Comparison of ENCODE assay signal across 23 mouse cellular contexts in genomic region chr10:40051997-40052396, GRCm38 (mm10). TPM values are rescaled to one million over a fixed set of nuclear protein-coding genes. Genes with fewer than 3 reads are reported as not detected.
DNase-seq lines count a peak whose midpoint lies in the region; ATAC-seq and TF ChIP-seq lines count a peak whose summit lies in the region.
"Had no signal": no experiment of that assay in that cellular context is flagged by ENCODE, and none has a peak within 500 bp of the region (broad histone marks: within the 10 kb centered on the region; RNA-seq: fewer than 3 reads in every experiment).

No protein-coding gene starts in this region.

- TF ChIP-seq CTCF in small intestine, adult 2 months (IDR thresholded peaks at IDR 0.05; ENCODE audit: extremely low read depth, insufficient read length, insufficient replicate concordance, low read depth, low read length) = no peak

- WGBS in forebrain, embryonic 11.5 days = 86% methylated on average over 3 of the region's 3 CpGs
- WGBS in forebrain, embryonic 16.5 days = 90% methylated on average over 3 of the region's 3 CpGs
- WGBS in small intestine, adult 2 months = 46% methylated on average over 3 of the region's 3 CpGs

- TF ChIP-seq POLR2A in small intestine, adult 2 months (IDR thresholded peaks at IDR 0.05; ENCODE audit: low read depth, low read length) = no peak

- H3K36me3 ChIP-seq in forebrain, embryonic 11.5 days (ENCODE audit: control insufficient read depth, insufficient read depth, low read length) = no peaks in the 10 kb centered on the region
- no peaks in the 10 kb centered on the region for H3K36me3 ChIP-seq in forebrain, embryonic 16.5 days (ENCODE audit: control insufficient read depth, insufficient read depth)
- peaks cover 11% of the 10 kb centered on the region for H3K36me3 ChIP-seq in small intestine, adult 2 months (ENCODE audit: control insufficient read depth, insufficient read depth, low read length)
- H3K36me3 ChIP-seq: forebrain, embryonic 10.5 days had no signal

- ATAC-seq in forebrain, embryonic 11.5 days (replicated peaks; ENCODE audit: low FRiP score) = no peak
- no peak for ATAC-seq in forebrain, embryonic 16.5 days
- ATAC-seq: activated CD4-positive, CD25-positive, alpha-beta regulatory T cell, adult 4 months; forebrain, embryonic 14.5 days; hindbrain, embryonic 16.5 days had no signal

- no peaks in the 10 kb centered on the region for H3K27me3 ChIP-seq in forebrain, embryonic 11.5 days (ENCODE audit: control insufficient read depth, insufficient read depth, low read length)
- H3K27me3 ChIP-seq in forebrain, embryonic 16.5 days (replicated peaks; ENCODE audit: control insufficient read depth, insufficient read depth, low read length) = no peaks in the 10 kb centered on the region
- H3K27me3 ChIP-seq in small intestine, adult 2 months (ENCODE audit: control insufficient read depth, insufficient read depth, low read length) = no peaks in the 10 kb centered on the region
- H3K27me3 ChIP-seq: heart, embryonic 13.5 days had no signal

- no peak overlapping the region for H3K9ac ChIP-seq in forebrain, embryonic 11.5 days (ENCODE audit: low read length)
- no peak overlapping the region for H3K9ac ChIP-seq in forebrain, embryonic 16.5 days (replicated peaks; ENCODE audit: low read depth, low read length)
- H3K9ac ChIP-seq: heart, embryonic 13.5 days had no signal

- no peaks in the 10 kb centered on the region for H3K9me3 ChIP-seq in forebrain, embryonic 11.5 days (ENCODE audit: control insufficient read depth, low read length)
- H3K9me3 ChIP-seq in forebrain, embryonic 16.5 days (ENCODE audit: control insufficient read depth, low read length) = no peaks in the 10 kb centered on the region
- H3K9me3 ChIP-seq: forebrain, embryonic 10.5 days; heart, embryonic 10.5 days; heart, embryonic 13.5 days had no signal

- peak; percentile 2 for DNase-seq in forebrain, embryonic 11.5 days (ENCODE audit: low spot score)
- DNase-seq in kidney, adult 9 months = peak; percentile 1
- DNase-seq in kidney, postnatal 36 days = no peak
- no peak for DNase-seq in cerebellum, postnatal 14 days
- DNase-seq: adrenal gland, adult 8-10 months; adrenal gland, postnatal 25 days; cerebellum, adult 11-12 months; cerebellum, adult 8-10 months; cerebellum, postnatal 10 days; gastrocnemius, postnatal 10 days; gastrocnemius, postnatal 36 days; heart, adult 2 months; heart, postnatal 14 days; heart, postnatal 4 days had no signal

- no peak overlapping the region for H3K27ac ChIP-seq in forebrain, embryonic 11.5 days (ENCODE audit: low read depth, low read length)
- no peak overlapping the region for H3K27ac ChIP-seq in forebrain, embryonic 16.5 days (ENCODE audit: low read length)
- peak overlapping the region; percentile 11; the same call in 1 of the 2 replicates for H3K27ac ChIP-seq in small intestine, adult 2 months (ENCODE audit: insufficient read depth, low read depth, low read length)
- H3K27ac ChIP-seq: forebrain, embryonic 10.5 days; heart, adult 2 months; heart, embryonic 10.5 days; heart, embryonic 13.5 days had no signal

- H3K4me1 ChIP-seq in forebrain, embryonic 11.5 days (replicated peaks; ENCODE audit: control insufficient read depth, insufficient read depth, low read length) = no peaks in the 10 kb centered on the region
- no peaks in the 10 kb centered on the region for H3K4me1 ChIP-seq in forebrain, embryonic 16.5 days (replicated peaks; ENCODE audit: control insufficient read depth, insufficient read depth, low read length)
- peaks cover 19% of the 10 kb centered on the region for H3K4me1 ChIP-seq in small intestine, adult 2 months (ENCODE audit: control insufficient read depth, insufficient read depth, insufficient read length, low read length)
- H3K4me1 ChIP-seq: forebrain, embryonic 10.5 days; heart, embryonic 10.5 days; heart, embryonic 13.5 days had no signal

- no peak overlapping the region for H3K4me2 ChIP-seq in forebrain, embryonic 11.5 days (ENCODE audit: low read depth, low read length, severe bottlenecking)
- no peak overlapping the region for H3K4me2 ChIP-seq in forebrain, embryonic 16.5 days (ENCODE audit: low read length)
- H3K4me2 ChIP-seq: heart, embryonic 13.5 days had no signal

- H3K4me3 ChIP-seq in forebrain, embryonic 11.5 days (ENCODE audit: low read depth, low read length) = no peak overlapping the region
- H3K4me3 ChIP-seq in forebrain, embryonic 16.5 days (replicated peaks; ENCODE audit: low read length) = no peak overlapping the region
- H3K4me3 ChIP-seq in small intestine, adult 2 months (ENCODE audit: low read depth, low read length) = no peak overlapping the region
- H3K4me3 ChIP-seq: forebrain, embryonic 10.5 days; heart, adult 2 months; heart, embryonic 10.5 days; heart, embryonic 13.5 days had no signal

RNA-seq across cellular contexts. Expression of gene Mfsd4b1, which starts 26.9 kb away (rescaled TPM):
- polyA plus RNA-seq in forebrain, embryonic 11.5 days (2014; fragmentation: Nextera tagmentation; extraction: Ambion mirVana) = not detected in 2 replicates
- polyA plus RNA-seq in forebrain, embryonic 16.5 days (2015; fragmentation: Nextera tagmentation; extraction: Ambion mirVana) = 0.09 and 0.32 TPM in 2 replicates
- 0.05 TPM in 1 of 2 replicates, not detected in the other for polyA plus RNA-seq in small intestine, adult 2 months (2012; rRNA removed)
- polyA plus RNA-seq: activated CD4-positive, CD25-positive, alpha-beta regulatory T cell, adult 4 months; embryonic facial prominence, embryonic 11.5 days; forebrain, embryonic 10.5 days had no signal

Comparison
In these comparisons a context has a peak if more than half of its experiments do, and no peak if none do; other contexts are left out.
1. DNase-seq: peak in forebrain, embryonic 11.5 days (single experiment) and kidney, adult 9 months (single experiment); none in kidney, postnatal 36 days (0 of 2) and cerebellum, postnatal 14 days (0 of 2).